Mouse (Mus musculus) adrenal gland, adult 10 weeks (tissue): ENCODE results near the gene Gm4969. TPM values are rescaled to one million over a fixed set of nuclear protein-coding genes. Genes with fewer than 3 reads are reported as not detected.

Experiments used
- polyA plus RNA-seq: library from polyadenylated mRNA; stranded (reverse); fragments of 350-450 nt; fragmentation: Illumina TruSeq; extraction: RNeasy Lipid Tissue Mini Kit (QIAGEN cat#74804); gene quantifications from one replicate; pipeline ENCODE4 v1.2.3, GENCODE M21; 2014; ENCODE audit warnings: low read depth, low replicate concordance

Gene Gm4969
- polyA plus RNA-seq: not detected

DNA sequence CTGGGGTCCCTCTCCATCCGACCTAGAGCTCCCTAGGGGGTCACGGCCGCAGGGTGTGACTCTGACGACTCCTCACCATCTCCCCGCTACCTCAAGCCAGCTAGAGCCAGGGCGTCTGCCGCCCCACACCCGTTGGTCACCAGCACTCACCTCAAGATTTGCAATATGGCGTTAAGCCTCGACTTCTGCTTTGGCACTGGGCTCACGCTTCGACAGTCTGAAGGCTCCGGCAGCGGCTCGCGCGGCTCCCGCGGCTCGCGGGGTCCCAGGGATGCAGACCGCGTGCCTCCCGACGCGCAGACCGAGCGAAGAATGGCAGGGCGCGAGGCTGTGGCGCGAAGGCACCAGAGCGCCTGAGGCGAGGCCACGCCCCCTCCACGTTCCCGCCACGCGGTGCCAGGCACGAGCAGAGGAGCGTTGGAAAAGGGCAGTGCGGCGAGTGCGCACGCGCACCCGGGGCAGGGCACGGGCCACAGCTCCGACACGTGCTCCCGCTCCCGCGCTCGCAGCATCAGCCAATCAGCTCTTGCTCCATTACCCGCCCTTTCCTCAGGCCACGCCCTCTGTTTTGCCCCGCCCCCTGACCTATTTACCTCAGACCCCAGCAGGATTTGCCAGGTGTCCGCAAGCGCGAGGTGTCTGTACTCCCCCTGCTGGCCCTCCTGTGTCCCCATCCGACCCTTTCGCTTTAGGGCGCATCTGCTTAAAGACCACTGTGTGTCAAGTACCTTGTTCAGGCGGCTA lies at the start of gene Gm4969:
Gene Gm4969, minus strand, starts transcription at position 341 of the 744 bp plus-strand sequence.

DNA sequence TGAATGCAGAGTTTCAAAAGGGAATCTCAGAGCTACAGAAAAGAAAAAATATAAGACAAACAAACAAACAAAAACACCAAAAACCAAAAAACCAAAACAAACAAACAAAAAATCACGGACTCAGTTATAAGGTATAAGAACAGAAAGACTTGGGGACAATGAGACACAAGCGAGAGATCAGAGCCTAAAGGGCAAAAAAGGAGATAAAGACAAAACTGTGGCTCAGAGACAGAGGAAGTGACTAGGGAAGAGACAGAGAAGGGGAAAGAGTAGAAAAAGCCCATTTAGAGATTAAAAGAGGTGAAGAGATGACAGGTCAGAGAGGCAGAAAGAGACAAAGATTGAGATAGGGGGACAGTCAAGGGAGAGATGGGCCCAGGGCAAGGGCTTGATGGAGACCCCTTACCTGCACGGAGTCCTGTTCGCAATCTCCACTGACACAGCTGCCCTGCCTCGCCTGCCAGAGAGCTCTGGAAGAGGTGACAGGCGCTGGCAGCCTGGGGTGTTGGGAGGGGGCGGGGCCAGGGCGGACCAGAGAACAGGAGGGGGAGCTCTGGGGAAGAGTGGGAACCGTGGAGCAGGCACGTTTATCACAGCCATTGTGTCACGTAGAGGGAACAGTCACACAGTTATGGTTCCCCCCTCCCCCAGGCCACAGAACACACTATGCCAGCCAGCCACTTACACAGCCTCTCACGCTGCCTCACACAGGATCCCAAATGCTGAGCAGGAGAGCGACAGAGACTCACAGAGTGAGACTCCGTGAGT lies 47.7 kb upstream of the Gm4969 start, which contains the start of gene Gipr:
Gene Gipr, minus strand, starts transcription at position 472 of the 768 bp plus-strand sequence.

DNA sequence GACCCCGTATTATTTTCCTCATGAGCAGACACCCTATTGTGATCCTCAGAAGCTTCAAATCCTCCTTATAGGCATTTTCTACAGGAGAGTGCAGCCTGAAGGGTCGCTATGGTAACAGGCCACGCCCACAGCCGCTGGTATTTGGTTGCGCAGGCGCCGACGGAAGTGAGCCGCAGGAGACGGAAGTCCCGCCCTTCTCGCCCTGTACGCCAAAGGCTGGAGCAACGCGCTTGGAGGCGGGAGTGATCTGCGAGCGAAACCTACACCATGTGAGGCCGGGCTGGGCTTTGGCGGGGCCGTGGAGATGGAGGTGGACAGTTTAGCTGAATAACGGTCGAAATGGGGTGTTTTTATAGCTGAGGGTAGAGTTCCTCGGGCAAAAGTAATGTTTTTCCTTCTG lies 31.5 kb upstream of the Gm4969 start, which contains the start of gene Snrpd2:
Gene Snrpd2, plus strand, starts transcription at position 97 of the 400 bp plus-strand sequence.

DNA sequence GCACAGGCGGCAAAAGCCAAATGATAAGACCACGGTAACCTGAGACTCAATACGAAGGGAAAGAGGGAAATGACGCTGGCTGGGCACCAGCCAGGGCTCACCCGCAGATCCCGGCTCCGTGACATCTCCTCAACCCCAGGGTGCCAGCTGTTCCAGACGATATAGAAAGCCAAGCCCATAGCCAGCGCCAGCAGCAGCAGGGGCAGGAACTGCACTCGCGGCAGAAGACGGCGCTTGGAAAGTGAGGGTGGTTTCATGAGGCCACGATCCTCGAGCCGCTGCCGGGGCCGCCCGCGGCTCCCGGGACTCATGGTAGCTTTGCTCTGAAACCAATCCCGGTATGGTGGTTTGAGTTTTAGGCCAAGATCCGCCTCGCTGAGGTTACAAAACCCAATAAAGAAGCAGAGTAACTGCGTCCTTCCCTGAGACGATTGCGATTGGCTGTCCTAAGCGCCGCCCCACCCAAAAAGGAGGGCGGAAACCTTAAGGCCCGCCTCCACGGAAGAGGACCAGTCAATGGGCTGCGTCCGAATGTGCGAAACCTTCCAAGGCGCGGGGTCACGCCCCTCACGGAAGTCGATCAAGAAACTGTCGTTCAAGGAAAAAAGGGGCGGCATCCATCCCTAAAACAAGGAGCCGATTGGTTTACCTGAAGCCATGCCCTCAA lies 30.8 kb upstream of the Gm4969 start, which contains the start of gene Qpctl:
Gene Qpctl, minus strand, starts transcription at position 417 of the 667 bp plus-strand sequence.

DNA sequence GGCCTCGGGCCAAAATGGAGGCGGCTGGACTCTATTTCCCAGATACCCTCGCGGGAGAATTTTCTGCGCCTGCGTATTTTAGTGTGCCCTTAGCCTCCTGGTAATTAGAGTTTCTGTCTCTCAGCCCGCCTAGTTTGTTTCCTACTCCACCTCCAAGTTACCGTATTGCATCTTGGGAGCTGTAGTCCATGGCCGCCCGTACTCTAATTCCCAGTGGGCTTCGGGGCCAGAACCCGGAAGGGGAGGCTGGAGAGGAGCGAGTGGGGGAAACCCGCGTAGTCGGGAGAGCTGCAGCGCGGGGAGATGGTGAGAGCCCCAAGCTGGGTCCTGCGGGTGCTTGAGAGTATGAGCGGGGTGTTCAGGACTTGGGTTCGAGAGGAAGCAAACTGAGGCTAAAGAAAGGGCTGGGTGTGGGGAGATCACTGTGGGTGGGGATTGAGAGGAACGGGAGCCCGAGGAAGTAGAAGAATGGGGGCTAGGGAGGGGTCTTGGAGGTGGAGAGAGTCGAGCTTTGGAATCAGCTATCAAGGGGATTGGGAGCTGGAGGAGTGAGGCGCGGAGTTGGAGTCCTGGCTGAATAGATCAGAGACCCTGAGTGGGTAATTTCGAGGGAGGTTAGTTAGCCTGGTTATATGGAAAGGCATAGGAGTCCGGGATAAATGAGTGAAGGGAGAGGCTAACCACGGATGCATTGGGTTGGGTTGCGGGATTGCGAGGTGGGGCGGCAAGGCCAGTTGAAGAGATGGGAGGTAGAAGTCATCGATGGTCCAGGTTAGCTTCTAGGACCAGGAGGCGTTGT lies 1.7 kb upstream of the Gm4969 start, which contains the start of gene Fbxo46:
Gene Fbxo46, plus strand, starts transcription at position 229 of the 799 bp plus-strand sequence.

DNA sequence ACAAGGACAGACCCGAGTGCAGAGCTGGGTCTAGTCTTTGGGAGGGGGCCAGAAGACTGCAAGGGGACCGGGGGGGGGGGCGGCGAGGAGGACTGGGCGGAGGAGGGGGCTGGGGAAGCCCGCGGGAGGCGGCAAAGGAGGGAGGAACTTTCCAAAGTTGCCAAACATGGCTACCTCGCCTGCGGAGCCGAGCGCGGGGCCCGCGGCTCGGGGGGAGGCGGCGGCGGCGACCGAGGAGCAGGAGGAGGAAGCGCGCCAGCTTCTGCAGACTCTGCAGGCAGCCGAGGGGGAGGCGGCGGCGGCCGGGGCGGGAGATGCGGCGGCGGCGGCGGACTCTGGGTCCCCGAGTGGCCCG lies 23.7 kb downstream of the Gm4969 start, which contains the start of gene Six5:
Gene Six5, plus strand, starts transcription at position 124 of the 355 bp plus-strand sequence.

DNA sequence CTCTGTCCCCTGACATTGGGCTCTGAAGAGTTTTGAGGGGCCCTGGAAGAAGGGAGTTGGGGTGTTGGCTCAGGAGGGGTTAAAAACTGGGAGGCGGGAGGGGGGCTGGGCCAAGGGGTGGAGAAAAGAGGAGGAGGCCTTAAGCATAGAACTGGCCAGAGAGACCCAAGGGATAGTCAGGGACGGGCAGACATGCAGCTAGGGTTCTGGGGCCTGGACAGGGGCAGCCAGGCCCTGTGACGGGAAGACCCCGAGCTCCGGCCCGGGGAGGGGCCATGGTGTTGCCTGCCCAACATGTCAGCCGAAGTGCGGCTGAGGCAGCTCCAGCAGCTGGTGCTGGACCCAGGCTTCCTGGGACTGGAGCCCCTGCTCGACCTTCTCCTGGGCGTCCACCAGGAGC lies 34.5 kb downstream of the Gm4969 start, which contains the start of gene Dmpk:
Gene Dmpk, plus strand, starts transcription at position 149 of the 400 bp plus-strand sequence.

DNA sequence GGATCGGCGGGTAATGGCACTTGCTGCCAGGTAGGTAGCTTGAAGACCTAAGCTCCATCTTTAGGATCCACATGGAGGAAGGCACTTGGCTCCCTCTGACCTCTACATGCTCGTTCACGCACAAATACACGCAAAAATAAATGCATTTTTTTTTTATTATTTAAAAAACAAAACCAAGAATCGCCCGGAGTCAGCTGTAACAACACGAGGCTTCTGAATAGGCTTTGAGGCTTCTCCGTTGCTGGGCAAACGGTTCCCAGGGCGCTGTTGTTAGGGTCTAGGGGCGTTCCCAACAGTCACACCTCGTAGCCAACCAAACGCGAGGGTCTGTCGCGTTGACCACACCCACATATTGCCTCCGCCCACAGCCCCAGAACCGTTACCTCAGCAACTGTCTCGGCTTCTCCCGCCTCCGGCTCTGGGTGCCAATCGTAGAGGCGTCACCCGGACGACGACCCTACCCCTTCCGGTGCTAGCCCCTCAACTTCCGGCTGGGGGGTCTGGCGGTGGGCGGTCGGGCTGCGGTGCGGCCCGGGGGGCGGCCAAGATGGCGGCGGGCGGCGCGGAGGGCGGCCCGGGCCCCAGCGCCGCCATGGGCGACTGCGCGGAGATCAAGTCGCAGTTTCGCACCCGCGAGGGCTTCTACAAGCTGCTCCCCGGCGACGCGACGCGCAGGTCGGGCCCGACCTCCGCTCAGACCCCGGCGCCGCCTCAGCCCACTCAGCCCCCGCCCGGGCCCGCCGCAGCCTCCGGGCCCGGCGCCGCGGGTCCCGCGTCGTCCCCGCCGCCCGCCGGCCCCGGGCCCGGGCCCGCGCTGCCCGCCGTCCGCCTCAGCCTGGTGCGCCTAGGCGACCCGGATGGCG lies 42.2 kb downstream of the Gm4969 start, which contains the start of gene Dmwd:
Gene Dmwd, plus strand, starts transcription at position 505 of the 863 bp plus-strand sequence.

DNA sequence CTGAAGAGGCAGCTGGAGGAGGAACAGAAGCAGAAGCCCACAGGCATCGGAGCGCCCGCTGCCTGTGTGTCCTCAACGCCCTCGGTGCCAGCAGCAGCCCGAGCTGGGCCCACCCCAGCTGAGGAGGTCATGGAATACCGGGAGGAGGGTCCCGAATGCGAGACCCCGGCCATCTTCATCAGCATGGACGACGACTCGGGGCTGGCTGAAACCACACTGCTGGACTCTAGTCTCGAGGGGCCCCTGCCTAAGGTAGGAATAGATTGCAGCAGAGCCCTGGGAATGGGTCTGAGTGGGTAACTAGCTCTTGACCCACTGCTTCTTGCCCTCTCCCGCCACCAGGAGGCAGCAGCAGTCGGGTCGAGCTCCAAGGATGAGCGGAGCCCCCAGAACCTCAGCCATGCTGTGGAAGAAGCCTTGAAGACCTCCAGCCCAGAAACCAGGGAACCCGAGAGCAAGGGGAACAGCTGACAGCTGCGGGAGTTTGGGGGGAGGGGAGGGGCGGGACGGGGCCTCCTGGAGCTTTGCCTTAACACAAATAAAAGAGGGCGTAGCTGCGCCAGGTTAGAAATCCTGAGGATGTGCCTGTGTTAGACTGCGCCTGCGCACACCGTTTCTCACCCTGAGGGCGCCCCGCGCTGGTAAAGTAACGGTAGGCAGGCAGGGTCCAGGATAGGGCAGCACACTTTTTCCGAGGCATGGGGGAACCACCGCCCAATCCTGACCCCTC lies 64.0 kb downstream of the Gm4969 start, which contains the start of gene Rsph6a:
Gene Rsph6a, plus strand, starts transcription at position 644 of the 730 bp plus-strand sequence.

Other genes starting within 250 kb of the Gm4969 start
- not detected for gene Pglyrp1, start 247.0 kb downstream of the Gm4969 start, polyA plus RNA-seq
- gene Ccdc61, start 208.0 kb downstream of the Gm4969 start, polyA plus RNA-seq: not detected
- 0.93 TPM for gene Nova2, start 192.5 kb downstream of the Gm4969 start, polyA plus RNA-seq
- not detected for gene Nanos2, start 131.0 kb downstream of the Gm4969 start, polyA plus RNA-seq
- gene Mypop, start 127.1 kb downstream of the Gm4969 start, polyA plus RNA-seq: not detected
- 2.5 TPM for gene Irf2bp1, start 114.3 kb downstream of the Gm4969 start, polyA plus RNA-seq
- gene Foxa3, start 94.8 kb downstream of the Gm4969 start, polyA plus RNA-seq: not detected
- gene Sympk, start 94.0 kb downstream of the Gm4969 start, polyA plus RNA-seq: 7.6 TPM
- gene Rsph6a, start 63.7 kb downstream of the Gm4969 start, polyA plus RNA-seq: not detected
- gene Dmwd, start 42.1 kb downstream of the Gm4969 start, polyA plus RNA-seq: 1.3 TPM
- gene Dmpk, start 34.5 kb downstream of the Gm4969 start, polyA plus RNA-seq: 11.7 TPM
- 1.5 TPM for gene Six5, start 23.8 kb downstream of the Gm4969 start, polyA plus RNA-seq
- 0.82 TPM for gene Fbxo46, start 1.5 kb upstream of the Gm4969 start, polyA plus RNA-seq
- gene Qpctl, start 30.9 kb upstream of the Gm4969 start, polyA plus RNA-seq: 10.5 TPM
- 2.0 TPM for gene Snrpd2, start 31.4 kb upstream of the Gm4969 start, polyA plus RNA-seq
- gene Gipr, start 47.8 kb upstream of the Gm4969 start, polyA plus RNA-seq: not detected
- gene Eml2, start 58.1 kb upstream of the Gm4969 start, polyA plus RNA-seq: not detected
- 5.4 TPM for gene Gpr4, start 94.2 kb upstream of the Gm4969 start, polyA plus RNA-seq
- 13.0 TPM for gene Opa3, start 110.0 kb upstream of the Gm4969 start, polyA plus RNA-seq
- gene Vasp, start 153.4 kb upstream of the Gm4969 start, polyA plus RNA-seq: 17.5 TPM
- gene Ppm1n, start 161.7 kb upstream of the Gm4969 start, polyA plus RNA-seq: not detected
- gene Rtn2, start 164.3 kb upstream of the Gm4969 start, polyA plus RNA-seq: 1.9 TPM
- 1.3 TPM for gene Fosb, start 191.7 kb upstream of the Gm4969 start, polyA plus RNA-seq
- not detected for gene Ercc1, start 226.4 kb upstream of the Gm4969 start, polyA plus RNA-seq
- gene Cd3eap, start 241.1 kb upstream of the Gm4969 start, polyA plus RNA-seq: 1.8 TPM
- gene Ppp1r13l, start 241.4 kb upstream of the Gm4969 start, polyA plus RNA-seq: not detected